Mouse (Mus musculus) spleen, adult 12 weeks (tissue): ENCODE data around the gene Enpp1.
"Not testable (repeated sequence)": the region's sequence is repeated elsewhere in the genome, so short reads cannot be mapped to it uniquely, and the experiment has no call there.

ENCODE experiments used
- DNase-seq: peaks from one replicate; pipeline ENCODE4 v3.0.0; 2022; ENCODE audit warnings: low spot score

Gene Enpp1

DNA sequence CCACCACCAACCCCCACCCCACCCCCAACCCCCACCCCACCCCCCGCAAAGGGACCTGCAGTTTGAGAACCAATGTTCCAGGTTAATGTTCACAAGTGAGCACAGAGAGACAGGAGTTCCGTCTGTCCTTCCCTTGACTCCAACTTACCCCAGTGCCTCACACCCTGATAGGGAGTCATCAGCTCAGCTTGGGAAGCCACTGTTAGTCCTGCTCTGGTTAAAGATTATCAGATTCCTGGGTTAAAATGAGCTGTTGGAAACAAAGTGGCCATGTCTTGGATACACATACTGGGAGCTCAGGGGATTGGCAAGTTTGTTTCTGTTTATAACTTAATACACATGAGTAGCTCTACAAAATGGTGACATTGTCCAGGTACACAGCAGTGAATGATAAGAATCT is 75.0 kb downstream of the Enpp1 start:
- DNase-seq: no peak

DNA sequence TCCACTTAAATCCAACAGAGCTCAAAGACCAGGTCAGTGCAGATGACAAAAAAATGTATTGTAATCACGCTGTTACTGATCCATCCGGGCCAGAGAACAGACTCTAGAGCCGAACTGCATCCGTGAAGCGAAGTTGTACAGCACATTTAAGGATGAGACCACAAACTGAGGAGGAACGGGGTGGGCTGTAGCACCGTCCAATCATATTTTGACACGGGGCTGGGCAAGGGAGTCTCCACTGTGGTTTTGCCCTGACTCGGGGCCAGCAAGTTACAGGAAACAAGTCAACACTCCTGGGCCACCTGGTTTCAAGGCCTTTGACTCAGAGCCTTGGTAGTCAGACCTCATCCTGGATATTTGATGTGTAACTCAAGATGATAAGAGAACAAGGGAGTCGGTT is 76.1 kb downstream of the Enpp1 start:
- DNase-seq: no peak

DNA sequence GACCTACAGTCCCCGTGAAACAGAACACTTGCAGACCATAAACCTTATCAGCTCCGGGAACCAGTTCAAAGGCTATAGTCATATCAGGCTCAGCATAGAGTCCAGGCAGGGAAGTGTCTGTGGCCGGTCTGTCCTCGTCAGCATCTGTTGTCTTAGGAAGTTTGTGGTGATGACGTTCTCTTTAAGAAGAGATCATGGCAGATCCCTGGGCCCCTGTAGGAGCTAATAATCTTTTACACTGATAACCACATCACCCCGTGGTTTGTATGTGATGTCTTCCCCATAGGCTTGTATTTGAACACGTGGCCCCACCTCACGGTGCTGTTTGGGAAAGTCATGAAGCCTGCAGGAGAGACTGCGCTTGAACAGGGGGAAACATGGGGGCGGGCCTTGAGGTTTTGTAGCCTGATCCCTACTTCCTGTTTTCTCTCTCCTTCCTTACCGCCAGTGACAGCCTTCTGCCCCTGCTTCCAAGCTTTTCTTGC is 76.6 kb downstream of the Enpp1 start:
- DNase-seq: no peak

DNA sequence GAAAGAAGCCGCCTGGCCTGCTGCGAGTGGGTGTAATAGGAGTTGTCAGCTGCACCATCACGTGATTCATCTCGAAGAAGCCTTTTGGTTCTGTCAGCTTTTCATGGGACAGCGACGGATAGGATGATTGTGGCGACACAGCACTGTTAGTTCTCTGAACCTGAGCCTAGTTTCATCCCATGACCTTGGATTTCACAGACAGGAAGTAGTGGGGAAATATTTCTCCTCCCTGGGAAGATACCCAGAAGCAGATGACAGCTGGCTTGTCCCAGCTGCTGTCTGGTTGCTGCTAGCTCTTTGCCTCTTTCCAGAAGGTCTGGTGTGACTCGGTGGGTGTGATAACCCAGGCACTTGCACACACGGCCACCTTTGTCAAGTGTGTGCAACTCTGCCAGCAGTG is 77.7 kb downstream of the Enpp1 start:
- no peak for DNase-seq

DNA sequence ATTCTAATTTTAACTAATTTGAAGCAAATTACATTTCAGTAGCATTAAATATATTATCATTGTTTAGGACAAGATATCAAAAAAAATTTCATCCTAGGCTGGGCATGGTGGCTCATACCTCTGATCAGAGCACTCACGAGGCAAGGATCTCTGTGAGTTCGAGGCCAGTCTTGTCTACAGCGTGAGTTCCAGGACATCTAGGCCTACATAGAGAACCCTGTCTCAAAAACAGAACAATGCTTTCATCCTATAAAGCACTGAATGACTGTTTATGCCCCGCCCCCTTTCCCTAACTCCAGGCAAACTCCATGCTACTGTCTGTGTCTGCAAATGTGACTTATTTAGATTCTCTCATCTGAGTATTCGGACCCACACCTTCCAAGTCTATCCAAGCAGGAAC is 80.8 kb downstream of the Enpp1 start:
- DNase-seq: no peak

DNA sequence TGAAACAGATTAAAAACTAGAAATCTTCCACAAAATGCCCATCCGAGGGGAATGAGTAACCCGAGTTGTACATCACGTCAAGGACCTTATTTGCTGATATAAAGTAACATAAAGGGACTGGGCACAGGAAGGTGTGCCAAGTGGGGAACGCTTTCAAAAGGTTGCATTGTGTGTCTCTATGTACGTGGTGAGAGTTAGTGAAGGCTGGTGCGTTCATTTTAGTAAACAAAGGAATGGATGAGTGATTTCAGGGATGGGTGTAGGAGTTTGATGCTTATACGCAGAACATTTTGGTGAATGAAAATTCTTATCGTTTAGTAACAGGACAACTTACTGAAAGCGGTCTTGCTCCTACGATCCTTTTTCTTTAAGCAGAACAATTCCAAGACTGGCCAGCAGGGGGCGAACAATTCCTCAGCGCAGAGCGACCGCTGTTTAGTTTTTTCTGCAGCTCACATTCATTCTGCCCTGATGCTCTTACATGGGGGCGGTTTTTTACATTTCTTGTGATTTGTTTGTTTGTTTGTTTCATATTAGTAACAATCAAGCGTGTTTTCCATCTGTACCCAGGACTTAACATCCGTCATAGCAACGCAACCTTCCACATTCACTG is 81.4 kb downstream of the Enpp1 start:
- DNase-seq: peak; percentile 44

DNA sequence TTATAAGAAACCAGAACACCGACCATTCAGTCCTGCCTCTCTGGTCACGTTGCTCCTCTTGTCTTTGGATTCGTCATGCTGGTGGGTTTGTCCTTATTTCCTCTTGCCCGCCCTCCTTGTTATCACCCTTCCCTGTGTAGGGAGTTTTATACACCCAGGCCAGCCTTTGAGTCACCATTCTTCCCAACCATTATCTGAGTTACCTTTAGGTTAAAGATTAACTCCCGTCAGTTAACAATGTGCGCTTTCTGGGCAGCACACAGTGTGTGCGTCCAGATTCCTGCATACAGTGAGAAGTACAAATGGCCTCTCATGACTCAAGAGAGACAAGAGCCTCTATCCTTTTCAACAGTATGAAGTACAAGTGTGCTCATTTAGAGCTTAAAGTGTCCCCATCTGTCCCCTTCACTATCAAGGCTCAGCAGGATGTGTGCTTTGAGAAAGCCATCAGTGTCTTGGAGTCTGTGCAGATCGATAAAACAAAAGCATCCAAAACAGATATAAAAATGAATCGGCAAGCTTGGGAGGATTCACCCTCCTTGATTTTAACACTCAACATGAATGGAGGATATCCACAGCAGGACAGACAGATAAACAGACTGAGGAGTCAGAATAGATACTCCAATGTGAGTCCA is 82.8 kb downstream of the Enpp1 start:
- no peak for DNase-seq

DNA sequence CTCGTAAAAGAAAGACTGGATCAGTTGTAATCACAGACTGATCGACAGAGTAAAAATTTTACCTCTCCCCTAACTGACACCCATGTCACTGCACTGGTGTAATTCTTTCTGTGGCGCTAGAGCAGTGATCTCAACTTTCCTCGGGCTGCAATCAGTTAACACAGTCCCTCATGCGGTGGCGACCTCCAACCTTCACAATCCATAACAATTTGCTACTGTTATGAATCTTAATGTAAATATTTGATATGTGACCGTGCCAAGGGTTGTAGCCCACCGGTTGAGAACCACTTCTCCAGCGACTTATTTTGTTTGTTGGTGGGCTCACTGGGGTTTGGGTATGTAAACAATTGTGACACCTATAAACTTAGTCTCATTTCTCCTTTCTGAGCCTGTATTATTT is 83.5 kb downstream of the Enpp1 start:
- DNase-seq: no peak

DNA sequence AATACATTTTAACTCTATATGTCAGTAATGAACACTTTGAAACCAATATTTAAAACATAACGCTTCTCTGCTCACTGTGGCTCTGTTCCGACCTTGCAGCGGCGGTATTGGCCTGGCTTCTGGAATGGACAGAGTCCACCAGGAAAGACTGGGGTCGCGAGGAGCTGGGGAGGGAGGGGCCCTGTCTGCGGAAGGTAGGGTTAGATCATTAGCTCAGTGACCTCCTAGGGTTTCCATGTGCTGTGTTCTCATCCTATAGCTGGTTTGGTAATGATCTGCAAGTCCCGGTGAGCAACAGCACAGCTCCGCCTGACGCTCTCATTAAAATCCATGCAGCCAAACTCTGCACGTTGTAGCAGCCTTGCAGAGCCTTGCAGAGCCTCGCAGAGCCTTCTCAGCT is 84.7 kb downstream of the Enpp1 start:
- no peak for DNase-seq

DNA sequence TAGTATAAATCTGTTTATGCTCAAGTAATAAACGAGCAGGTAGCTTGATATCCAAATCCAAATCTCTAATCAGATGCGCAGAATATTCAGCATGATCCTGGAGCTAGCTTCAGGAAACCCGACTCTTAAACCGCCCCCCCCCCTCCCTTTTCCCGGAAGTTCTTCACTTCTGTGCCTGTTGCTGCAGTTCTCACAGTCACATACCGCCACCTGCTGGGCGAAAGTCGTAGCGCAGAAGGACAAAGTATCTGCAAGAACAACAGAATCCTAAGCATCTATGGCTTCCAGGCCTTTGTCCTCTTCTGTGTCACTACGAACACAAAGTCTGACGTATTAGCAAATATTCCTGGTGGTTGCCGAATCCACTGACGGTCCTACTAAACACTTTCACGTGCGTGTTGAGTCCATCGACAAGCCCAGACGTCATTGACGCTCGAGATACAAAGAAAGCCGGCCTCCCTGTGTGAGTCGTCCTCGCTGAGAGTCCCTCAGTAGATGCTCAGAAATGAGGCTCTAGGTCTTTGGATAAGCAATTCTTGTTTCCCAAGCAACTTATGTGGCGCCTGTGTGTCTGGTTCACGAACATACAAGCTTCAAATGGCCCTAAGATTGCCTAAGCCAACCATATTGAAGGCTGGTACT is 86.8 kb downstream of the Enpp1 start:
- peak; percentile 58 for DNase-seq

DNA sequence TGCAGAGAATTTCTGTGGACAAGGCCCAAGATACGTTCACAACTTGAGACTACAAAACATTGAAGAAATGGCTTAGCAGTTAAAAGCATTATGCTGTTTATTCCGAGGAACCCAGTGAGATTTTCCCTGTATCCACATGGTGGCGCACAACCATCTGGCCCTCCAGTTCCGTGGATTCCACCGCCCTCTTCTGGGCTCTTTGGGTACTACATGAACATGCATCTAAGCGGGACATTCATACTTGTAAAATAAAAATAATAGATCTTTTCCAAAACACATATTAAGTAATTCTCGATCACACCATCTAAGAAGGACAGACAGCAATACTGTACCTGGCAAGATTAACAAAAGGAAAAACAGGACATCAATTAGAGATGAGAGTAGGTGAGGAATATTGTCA is 89.4 kb downstream of the Enpp1 start:
- DNase-seq: peak; percentile 72

DNA sequence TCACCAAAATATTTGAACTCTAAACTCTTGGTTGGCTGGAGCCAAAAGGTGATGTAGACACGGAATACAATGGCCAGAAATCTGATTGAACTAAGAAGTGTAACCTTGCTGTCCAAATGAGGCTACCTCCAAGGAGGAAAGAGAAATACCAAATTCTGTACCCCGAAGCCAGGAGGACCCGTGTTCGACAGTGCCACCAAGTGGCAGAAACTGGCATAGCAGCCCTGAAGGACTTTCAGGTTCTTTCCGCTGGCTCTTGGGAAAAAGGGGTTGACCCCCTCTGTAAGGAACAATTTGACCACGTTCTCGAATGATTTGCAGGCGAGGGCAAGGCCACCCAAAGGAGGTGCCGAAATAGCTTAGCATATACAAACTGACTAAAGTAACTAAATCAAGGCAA is 90.4 kb downstream of the Enpp1 start:
- peak; percentile 49 for DNase-seq

DNA sequence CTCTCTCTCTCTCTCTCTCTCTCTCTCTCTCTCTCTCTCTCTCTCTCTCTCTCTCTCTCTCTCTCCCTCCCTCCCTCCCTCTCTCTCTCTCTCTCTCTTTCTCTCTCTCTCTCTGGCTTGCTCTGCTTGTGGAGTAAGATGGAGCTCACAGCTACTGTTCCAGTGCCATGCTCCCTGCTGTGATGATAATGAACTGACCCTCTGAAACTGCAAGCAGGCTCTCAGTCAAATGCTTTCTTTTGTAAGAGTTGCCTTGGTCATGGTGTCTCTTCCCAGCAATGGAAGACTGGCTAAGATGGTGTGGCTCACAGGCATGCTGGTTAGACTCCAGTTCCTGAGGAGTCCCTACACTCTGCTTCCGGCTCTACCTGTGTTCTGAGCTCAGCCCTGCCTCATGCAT is 95.4 kb downstream of the Enpp1 start:
- not testable (repeated sequence) for DNase-seq

DNA sequence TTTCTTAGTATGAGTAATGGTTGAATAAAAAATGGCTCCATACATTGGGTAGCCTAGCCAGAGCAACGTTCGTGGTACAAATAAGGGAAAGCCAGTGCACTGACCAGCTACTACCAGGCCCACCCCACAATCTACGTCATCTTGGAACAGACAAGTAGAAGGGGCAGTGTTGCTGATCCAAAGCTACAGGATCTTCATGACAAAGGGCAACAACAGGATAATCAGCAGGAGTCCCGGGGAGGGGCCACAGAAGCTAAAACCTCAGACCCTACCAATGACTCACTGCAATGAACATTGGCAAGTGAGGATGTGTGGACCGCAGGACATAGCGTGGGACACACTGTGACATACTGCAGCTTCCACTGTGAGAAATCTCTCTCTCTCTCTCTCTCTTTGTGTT is 96.2 kb downstream of the Enpp1 start:
- DNase-seq: no peak

DNA sequence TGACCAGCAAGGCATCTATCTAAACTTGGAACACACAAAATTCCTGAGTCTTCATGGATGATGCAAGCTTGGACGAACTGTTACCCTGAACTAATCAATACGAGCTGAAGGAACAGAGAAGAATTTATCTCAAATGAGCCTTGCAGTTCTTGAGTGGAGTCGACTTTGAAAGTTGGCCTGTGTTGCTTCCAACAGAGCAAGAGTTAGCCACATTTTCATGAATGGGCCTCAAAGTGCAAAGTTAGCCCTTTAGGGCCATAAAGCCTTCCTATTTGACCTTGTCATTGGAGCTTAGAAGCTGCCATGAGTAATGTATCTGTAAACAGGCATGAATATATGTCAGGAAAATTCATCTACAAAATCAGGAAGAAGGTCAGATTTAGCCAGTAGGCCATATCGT is 97.2 kb downstream of the Enpp1 start:
- DNase-seq: no peak

DNA sequence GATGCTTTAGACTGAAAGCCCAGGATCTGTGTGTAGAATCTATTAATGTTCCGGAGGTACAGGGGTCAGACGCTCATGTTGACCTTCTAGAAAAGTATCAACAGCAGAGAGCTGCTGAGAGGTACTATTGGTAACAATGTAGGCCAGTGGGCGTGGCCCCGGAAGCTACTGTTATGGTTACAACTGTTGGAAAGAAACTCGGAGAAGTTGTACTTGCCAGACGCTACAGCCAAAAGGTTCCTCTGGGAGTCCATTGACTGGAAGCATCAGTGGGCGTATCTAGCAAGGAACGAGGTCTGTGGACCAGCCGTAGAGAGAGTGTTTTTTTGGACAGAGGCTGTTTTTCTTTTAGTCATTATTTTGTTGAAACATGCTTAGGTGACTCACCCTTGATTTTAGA is 102.2 kb downstream of the Enpp1 start:
- DNase-seq: no peak

DNA sequence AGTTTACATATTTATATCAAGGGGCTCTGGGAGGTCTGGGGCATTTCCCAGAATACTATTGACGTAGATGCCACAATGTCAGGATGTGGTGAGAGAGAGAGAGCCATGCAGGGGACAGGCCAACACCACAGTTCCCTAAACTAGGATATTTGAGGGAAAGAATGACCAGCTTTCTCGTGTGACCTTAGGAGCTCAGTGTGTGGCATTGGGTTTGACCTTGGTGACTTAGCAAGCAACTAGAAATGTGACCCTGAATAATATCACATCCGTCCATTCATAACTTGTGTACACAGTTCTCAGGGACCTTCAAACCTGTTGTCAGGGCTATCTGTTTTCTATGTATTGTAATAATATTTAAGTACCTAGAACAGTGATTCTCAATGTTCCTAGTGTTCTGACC is 102.8 kb downstream of the Enpp1 start:
- DNase-seq: no peak

DNA sequence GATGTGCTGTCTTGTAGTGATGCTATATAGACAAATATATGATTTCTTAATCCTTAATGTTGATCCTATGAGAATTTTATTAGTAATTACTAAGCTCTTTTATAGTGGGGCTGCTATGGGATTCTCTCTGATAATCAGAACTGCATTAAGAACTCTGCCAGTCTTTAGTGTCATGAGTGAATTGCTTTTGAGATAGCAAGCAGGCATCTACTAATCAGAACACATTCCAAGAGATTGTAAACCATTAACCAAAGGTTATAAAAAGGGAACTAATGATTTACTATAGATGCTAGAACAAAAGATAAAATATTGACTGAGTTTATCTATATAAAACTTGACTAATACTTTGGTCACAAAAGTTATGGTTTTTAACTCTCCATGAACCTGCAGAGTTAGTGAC is 108.2 kb downstream of the Enpp1 start:
- DNase-seq: no peak

DNA sequence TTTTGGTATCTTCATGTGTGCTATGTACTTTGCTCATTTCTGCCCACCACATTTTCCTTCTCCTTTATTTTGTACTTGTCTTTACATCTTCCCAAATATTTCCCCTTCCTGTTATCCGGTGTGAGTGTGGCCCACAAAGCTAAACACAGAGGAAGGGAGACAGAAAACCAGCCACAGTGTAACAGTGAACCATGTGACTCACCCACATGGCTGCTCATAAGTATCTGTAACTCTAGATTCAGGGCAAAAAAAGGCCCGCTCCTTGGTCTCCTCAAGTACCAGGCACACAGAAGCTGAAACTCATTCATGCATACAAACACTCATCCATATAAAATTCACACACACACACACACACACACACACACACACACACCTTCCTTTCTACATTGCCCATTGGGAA is 108.9 kb downstream of the Enpp1 start:
- no peak for DNase-seq

DNA sequence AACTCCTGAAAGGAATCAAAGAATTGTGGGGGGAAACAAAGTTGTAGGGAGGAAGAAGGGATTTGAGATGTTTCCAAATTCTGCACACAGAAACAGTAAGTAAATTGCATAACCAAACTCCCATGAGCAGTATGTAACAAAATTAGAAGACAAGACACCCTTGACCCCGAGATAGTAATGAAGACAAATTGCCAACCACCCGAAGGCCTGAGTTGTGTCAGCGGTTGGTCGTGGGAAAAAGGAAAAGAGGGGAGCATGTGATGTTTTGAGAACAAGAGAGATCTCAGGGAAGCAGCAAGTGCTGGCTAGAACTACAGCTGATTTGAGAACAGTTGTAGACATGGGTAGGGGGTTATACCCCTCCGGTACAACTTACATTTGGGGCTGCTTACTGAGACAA is 112.2 kb downstream of the Enpp1 start:
- no peak for DNase-seq

DNA sequence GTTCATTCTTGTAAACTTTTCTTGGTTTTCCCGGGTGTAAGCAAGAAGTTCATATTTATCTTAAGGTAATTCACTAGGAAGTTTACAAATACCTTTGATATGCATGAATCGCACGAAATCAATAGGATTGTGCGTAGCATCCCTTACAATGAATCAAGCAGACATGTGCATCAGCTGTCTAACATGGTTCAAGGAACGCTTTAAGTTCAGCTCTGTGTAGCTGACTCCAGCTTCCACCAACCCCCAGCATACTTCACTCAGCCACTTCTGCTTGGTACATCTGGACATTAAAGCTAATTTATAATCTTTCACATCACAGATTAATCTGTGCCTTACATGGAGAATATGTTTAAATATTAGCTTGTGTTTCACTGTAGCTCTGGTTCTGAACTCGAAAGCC is 113.3 kb downstream of the Enpp1 start:
- DNase-seq: no peak

DNA sequence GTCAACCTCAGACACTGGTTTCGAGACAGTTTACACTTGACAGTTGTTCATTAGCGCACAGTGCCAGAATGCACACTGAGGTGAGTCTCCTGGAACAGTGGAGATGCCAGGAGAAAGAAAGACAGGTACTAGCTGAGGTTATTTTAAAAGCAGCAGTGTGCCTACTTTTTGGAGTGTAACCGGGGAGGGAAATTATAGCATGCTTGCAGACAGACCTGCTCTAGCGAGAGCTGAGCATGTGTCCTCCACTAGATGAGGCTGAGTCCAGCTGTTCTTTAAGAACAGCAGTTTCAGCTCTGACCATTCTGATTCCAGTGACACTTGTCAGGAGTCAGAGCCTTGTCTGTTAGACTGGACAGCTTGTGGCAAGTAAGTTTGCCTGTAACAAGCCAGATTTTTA is 114.2 kb downstream of the Enpp1 start:
- no peak for DNase-seq

DNA sequence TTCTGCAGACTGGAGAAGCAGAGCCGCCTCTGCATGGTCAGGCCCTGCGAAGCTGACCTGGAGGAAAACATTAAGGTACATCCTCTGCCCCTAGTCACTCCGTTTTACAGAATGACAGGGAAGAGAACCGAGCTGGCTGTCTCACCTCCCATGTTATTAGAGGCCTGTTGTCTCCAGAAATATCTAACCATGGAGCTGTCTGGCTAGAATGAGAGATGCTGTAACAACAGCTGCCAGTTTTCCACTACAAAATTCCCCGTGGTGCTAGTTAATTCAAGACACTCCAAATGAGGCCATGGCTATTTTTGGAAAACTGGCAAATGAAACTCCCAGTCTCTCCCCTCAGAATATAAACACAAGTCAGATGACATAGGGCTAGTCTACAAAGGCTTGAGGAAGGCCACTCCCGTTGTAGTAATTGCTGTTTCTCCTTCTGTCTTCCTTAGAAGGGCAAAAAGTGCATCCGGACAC is 115.1 kb downstream of the Enpp1 start:
- no peak for DNase-seq
